Mouse (Mus musculus) ES-E14 (cell line): ENCODE measurements around the gene Prtg. TPM values are rescaled to one million over a fixed set of nuclear protein-coding genes. Genes with fewer than 3 reads are reported as not detected.
A peak's percentile ranks its signal among the peaks of the same experiment; 100 is the strongest.

ENCODE experiments used
- DNase-seq: peaks from one replicate; pipeline ENCODE4 v3.0.0-alpha.2; 2013; ENCODE audit warnings: low read depth, low spot score
- H3K27ac ChIP-seq: 2 replicates; pipeline ENCODE4 v1.5.1; 2012; ENCODE audit warnings: low read depth, mild to moderate bottlenecking, low read length, moderate library complexity, mixed read lengths; ENCODE audit not compliant: poor library complexity, insufficient read depth, severe bottlenecking
- H3K36me3 ChIP-seq: 2 replicates; pipeline ENCODE4 v1.6.1; 2012; ENCODE audit warnings: mild to moderate bottlenecking, low read length, moderate library complexity, mixed read lengths; ENCODE audit not compliant: control insufficient read depth, poor library complexity, insufficient read depth, severe bottlenecking
- H3K4me1 ChIP-seq, 2 experiments: fragments of 150-350 bp in 1 of 2; sonication (generic) in 1 of 2; 2 replicates each; pipeline ENCODE4 v1.6.1; 2012; ENCODE audit warnings: low read length in 2 of 2, mild to moderate bottlenecking in 1 of 2, mixed read lengths in 1 of 2; ENCODE audit not compliant: control insufficient read depth in 2 of 2, insufficient read depth in 2 of 2, poor library complexity in 1 of 2
- H3K4me3 ChIP-seq, 2 experiments: fragments of 150-350 bp in 1 of 2; sonication (generic) in 1 of 2; 2 replicates each; pipeline ENCODE4 v1.5.1; 2012; ENCODE audit warnings: low read length in 2 of 2, low read depth in 1 of 2, mild to moderate bottlenecking in 1 of 2, mixed read lengths in 1 of 2; ENCODE audit not compliant: insufficient read depth in 1 of 2, poor library complexity in 1 of 2, severe bottlenecking in 1 of 2
- H3K9ac ChIP-seq: 2 replicates; pipeline ENCODE4 v1.6.1; 2012; ENCODE audit warnings: low read depth, mild to moderate bottlenecking, low read length, mixed read lengths; ENCODE audit not compliant: poor library complexity, insufficient read depth, severe bottlenecking
- H3K9me3 ChIP-seq: fragments of 150-350 bp; sonication (generic); 2 replicates; pipeline ENCODE4 v1.6.1; 2012; ENCODE audit warnings: low read depth, mild to moderate bottlenecking, low read length; ENCODE audit not compliant: control insufficient read depth, insufficient read depth
- CHD2 ChIP-seq: IDR thresholded peaks from 2 replicates; pipeline ENCODE4 v1.6.1; 2014; ENCODE audit warnings: mild to moderate bottlenecking, low read depth, low read length, inconsistent platforms
- HCFC1 ChIP-seq: IDR thresholded peaks from 2 replicates; pipeline ENCODE4 v1.6.1; 2012; ENCODE audit warnings: low read length, inconsistent platforms, borderline replicate concordance; ENCODE audit not compliant: insufficient read depth
- MAFK ChIP-seq: IDR thresholded peaks from 2 replicates; pipeline ENCODE4 v1.6.1; 2014; ENCODE audit warnings: mild to moderate bottlenecking, low read depth, low read length, inconsistent platforms; ENCODE audit not compliant: insufficient read depth
- ZC3H11A ChIP-seq: IDR thresholded peaks from 2 replicates; pipeline ENCODE4 v1.6.1; 2012; ENCODE audit warnings: low read depth, mild to moderate bottlenecking, inconsistent platforms, low read length, borderline replicate concordance
- ZNF384 ChIP-seq: IDR thresholded peaks from 2 replicates; pipeline ENCODE4 v1.6.1; 2012; ENCODE audit warnings: low read depth, low read length, inconsistent platforms
- in situ Hi-C, 2 experiments: fragments of 600-800 bp; cut with MboI; formaldehyde crosslinking; loops; one replicate each; pipeline ENCODE4 v1.15.1; 2025; ENCODE audit warnings: low sequenced_read_pairs in 2 of 2, inconsistent platforms in 1 of 2; ENCODE audit not compliant: unreplicated experiment in 2 of 2
- total RNA-seq: library from RNA; depleted of rRNA; stranded (reverse); fragments of 300-350 nt; gene quantifications from 2 replicates; pipeline ENCODE4 v1.2.3, GENCODE M21; 2012

The Prtg gene
- total RNA-seq, 1 experiment = 28.8 TPM

- Histone ChIP-seq H3K4me1 (no peaks in the 10 kb centered on the region), H3K9ac (no peak overlapping the region), H3K27ac (no peak overlapping the region), H3K9me3 (no peaks in the 10 kb centered on the region), H3K4me3 (no peak overlapping the region), H3K36me3 (no peaks in the 10 kb centered on the region)
- no peak for TF ChIP-seq ZNF384
- TF ChIP-seq CHD2 = no peak
- no peak for TF ChIP-seq HCFC1
- TF ChIP-seq MAFK = no peak
- no peak for TF ChIP-seq ZC3H11A
- DNase-seq = no peak
- in situ Hi-C loops = no loop called here
Measured at GRCm38 (mm10) chr9:72797136-72797621, 9.5 kb upstream of the Prtg start.

GRCm38 (mm10) chr9:72803280-72803679, 3.4 kb upstream of the Prtg start:
- TF ChIP-seq HCFC1 (no peak), CHD2 (no peak), ZNF384 (no peak), ZC3H11A (no peak), MAFK (no peak)
- Histone ChIP-seq H3K27ac (no peak overlapping the region), H3K4me3 (no peak overlapping the region), H3K4me1 (peaks cover 0 to 2% of the 10 kb centered on the region in 2 experiments), H3K9ac (no peak overlapping the region), H3K9me3 (no peaks in the 10 kb centered on the region), H3K36me3 (no peaks in the 10 kb centered on the region)
- in situ Hi-C loops = no loop called here
- DNase-seq = no peak

- no peak overlapping the region for H3K27ac ChIP-seq
- no peak overlapping the region for H3K9ac ChIP-seq
- DNase-seq = no peak
- peaks cover 2 to 8% of the 10 kb centered on the region in 2 experiments for H3K4me1 ChIP-seq
- no peaks in the 10 kb centered on the region for H3K9me3 ChIP-seq
- TF ChIP-seq MAFK (no peak), CHD2 (no peak), HCFC1 (no peak), ZNF384 (no peak), ZC3H11A (no peak)
- peak overlapping the region in 1 of 2 experiments; percentile 78; a peak in 2 of 4 replicates for H3K4me3 ChIP-seq
- in situ Hi-C loops = no loop called here
- H3K36me3 ChIP-seq = no peaks in the 10 kb centered on the region
Measured at GRCm38 (mm10) chr9:72806146-72806545, 528 bp upstream of the Prtg start.

- H3K4me1 ChIP-seq = peaks cover 5 to 10% of the 10 kb centered on the region in 2 experiments
Measured at GRCm38 (mm10) chr9:72807420-72808005, 839 bp downstream of the Prtg start.

More at GRCm38 (mm10) chr9:72807420-72808005, 839 bp downstream of the Prtg start:
- Histone ChIP-seq H3K4me3 (peak overlapping the region; percentile 78 to 86), H3K9ac (peak overlapping the region; percentile 66), H3K27ac (no peak overlapping the region; the same call in 1 of the 2 replicates), H3K9me3 (no peaks in the 10 kb centered on the region), H3K36me3 (no peaks in the 10 kb centered on the region)
- in situ Hi-C loops = no loop called here
- TF ChIP-seq HCFC1 = 0 out of 2 replicates have a peak, but pooled peaks have one; percentile 34
- TF ChIP-seq ZC3H11A = no peak
- TF ChIP-seq ZNF384 = no peak
- DNase-seq = no peak
